Mouse (Mus musculus): ENCODE results near the gene Tmem107. TPM values are rescaled to one million over a fixed set of nuclear protein-coding genes. Genes with fewer than 3 reads are reported as not detected.
A peak's percentile ranks its signal among the peaks of the same experiment; 100 is the strongest.

The Tmem107 gene
- polyA plus RNA-seq (2012; rRNA removed), result 13.4 and 15.8 TPM in 2 replicates

GRCm38 (mm10) chr11:69070590-69071222, at the start of gene Tmem107:
Gene Tmem107, plus strand, starts transcription at chr11:69070806.
- H3K4me3 ChIP-seq (replicated peaks; ENCODE audit: insufficient read depth, low read depth, low read length), result peak within 1 kb of the TSS; percentile 69
- TF ChIP-seq CTCF (IDR thresholded peaks at IDR 0.05; ENCODE audit: borderline replicate concordance, insufficient read depth, low read depth, low read length), result no peak
- peak; percentile 96 for TF ChIP-seq POLR2A (IDR thresholded peaks at IDR 0.05; ENCODE audit: borderline replicate concordance, insufficient read depth, low read length)
- peak; percentile 95 to 96 for DNase-seq
- H3K27me3 ChIP-seq (ENCODE audit: control insufficient read depth, insufficient read depth, low read length), result no peaks in the 10 kb centered on the region
- WGBS, result under 1% methylated on average over 47 of the region's 47 CpGs
- H3K4me1 ChIP-seq (ENCODE audit: control insufficient read depth, insufficient read depth, low read length), result no peaks in the 10 kb centered on the region; the same call in 1 of the 2 replicates
- H3K27ac ChIP-seq (ENCODE audit: insufficient read depth, low read length), result peak within 1 kb of the TSS; percentile 76

- 93% methylated on average over 3 of the region's 3 CpGs for WGBS
- no peak overlapping the region for H3K27ac ChIP-seq (ENCODE audit: insufficient read depth, low read length)
- no peaks in the 10 kb centered on the region for H3K27me3 ChIP-seq (ENCODE audit: control insufficient read depth, insufficient read depth, low read length)
- H3K4me1 ChIP-seq (ENCODE audit: control insufficient read depth, insufficient read depth, low read length), result no peaks in the 10 kb centered on the region
- H3K4me3 ChIP-seq (replicated peaks; ENCODE audit: insufficient read depth, low read depth, low read length), result no peak overlapping the region
- no peak for DNase-seq
- TF ChIP-seq POLR2A (IDR thresholded peaks at IDR 0.05; ENCODE audit: borderline replicate concordance, insufficient read depth, low read length) (no peak), CTCF (IDR thresholded peaks at IDR 0.05; ENCODE audit: borderline replicate concordance, insufficient read depth, low read depth, low read length) (no peak)
These were observed 44.0 kb upstream of the Tmem107 start for GRCm38 (mm10) chr11:69026562-69026961.

- Histone ChIP-seq H3K4me3 (replicated peaks; ENCODE audit: insufficient read depth, low read depth, low read length) (no peak overlapping the region), H3K27ac (ENCODE audit: insufficient read depth, low read length) (no peak overlapping the region), H3K27me3 (ENCODE audit: control insufficient read depth, insufficient read depth, low read length) (no peaks in the 10 kb centered on the region), H3K4me1 (ENCODE audit: control insufficient read depth, insufficient read depth, low read length) (no peaks in the 10 kb centered on the region)
- TF ChIP-seq CTCF (IDR thresholded peaks at IDR 0.05; ENCODE audit: borderline replicate concordance, insufficient read depth, low read depth, low read length), result peak; percentile 46
- TF ChIP-seq POLR2A (IDR thresholded peaks at IDR 0.05; ENCODE audit: borderline replicate concordance, insufficient read depth, low read length), result no peak
- 46% methylated on average over 2 of the region's 2 CpGs for WGBS
- no peak for DNase-seq
These were observed 41.8 kb upstream of the Tmem107 start for GRCm38 (mm10) chr11:69028805-69029204.

- no peak overlapping the region for H3K4me3 ChIP-seq (replicated peaks; ENCODE audit: insufficient read depth, low read depth, low read length)
- DNase-seq, result no peak
- 85% methylated on average over 9 of the region's 9 CpGs for WGBS
- TF ChIP-seq CTCF (IDR thresholded peaks at IDR 0.05; ENCODE audit: borderline replicate concordance, insufficient read depth, low read depth, low read length), result no peak
- no peak for TF ChIP-seq POLR2A (IDR thresholded peaks at IDR 0.05; ENCODE audit: borderline replicate concordance, insufficient read depth, low read length)
- H3K27me3 ChIP-seq (ENCODE audit: control insufficient read depth, insufficient read depth, low read length), result no peaks in the 10 kb centered on the region
- H3K27ac ChIP-seq (ENCODE audit: insufficient read depth, low read length), result no peak overlapping the region
- peaks cover 3% of the 10 kb centered on the region for H3K4me1 ChIP-seq (ENCODE audit: control insufficient read depth, insufficient read depth, low read length)
These were observed 37.1 kb upstream of the Tmem107 start for GRCm38 (mm10) chr11:69033552-69033951.

- TF ChIP-seq CTCF (IDR thresholded peaks at IDR 0.05; ENCODE audit: borderline replicate concordance, insufficient read depth, low read depth, low read length) (no peak), POLR2A (IDR thresholded peaks at IDR 0.05; ENCODE audit: borderline replicate concordance, insufficient read depth, low read length) (no peak)
- no peaks in the 10 kb centered on the region for H3K27me3 ChIP-seq (ENCODE audit: control insufficient read depth, insufficient read depth, low read length)
- H3K27ac ChIP-seq (ENCODE audit: insufficient read depth, low read length), result no peak overlapping the region
- no peak overlapping the region for H3K4me3 ChIP-seq (replicated peaks; ENCODE audit: insufficient read depth, low read depth, low read length)
- DNase-seq, result no peak
- WGBS, result 95% methylated on average over 3 of the region's 3 CpGs
- H3K4me1 ChIP-seq (ENCODE audit: control insufficient read depth, insufficient read depth, low read length), result peaks cover 3% of the 10 kb centered on the region
These were observed 36.0 kb upstream of the Tmem107 start for GRCm38 (mm10) chr11:69034585-69034984.

GRCm38 (mm10) chr11:69035411-69035810, 35.2 kb upstream of the Tmem107 start:
- WGBS, result 83% methylated on average over 9 of the region's 9 CpGs

GRCm38 (mm10) chr11:69035849-69036248, 34.8 kb upstream of the Tmem107 start:
- TF ChIP-seq POLR2A (IDR thresholded peaks at IDR 0.05; ENCODE audit: borderline replicate concordance, insufficient read depth, low read length) (no peak; the same call in 1 of the 2 replicates), CTCF (IDR thresholded peaks at IDR 0.05; ENCODE audit: borderline replicate concordance, insufficient read depth, low read depth, low read length) (peak; percentile 80)

More at GRCm38 (mm10) chr11:69035411-69035810, 35.2 kb upstream of the Tmem107 start:
- TF ChIP-seq CTCF (IDR thresholded peaks at IDR 0.05; ENCODE audit: borderline replicate concordance, insufficient read depth, low read depth, low read length) (no peak), POLR2A (IDR thresholded peaks at IDR 0.05; ENCODE audit: borderline replicate concordance, insufficient read depth, low read length) (no peak)
- Histone ChIP-seq H3K4me3 (replicated peaks; ENCODE audit: insufficient read depth, low read depth, low read length) (peak overlapping the region; percentile 19), H3K27ac (ENCODE audit: insufficient read depth, low read length) (no peak overlapping the region), H3K27me3 (ENCODE audit: control insufficient read depth, insufficient read depth, low read length) (no peaks in the 10 kb centered on the region), H3K4me1 (ENCODE audit: control insufficient read depth, insufficient read depth, low read length) (peaks cover 3% of the 10 kb centered on the region)
- DNase-seq, result no peak

More at GRCm38 (mm10) chr11:69035849-69036248, 34.8 kb upstream of the Tmem107 start:
- Histone ChIP-seq H3K27ac (ENCODE audit: insufficient read depth, low read length) (no peak overlapping the region), H3K4me3 (replicated peaks; ENCODE audit: insufficient read depth, low read depth, low read length) (peak overlapping the region; percentile 55), H3K4me1 (ENCODE audit: control insufficient read depth, insufficient read depth, low read length) (peaks cover 3% of the 10 kb centered on the region), H3K27me3 (ENCODE audit: control insufficient read depth, insufficient read depth, low read length) (no peaks in the 10 kb centered on the region)
- 1% methylated on average over 8 of the region's 8 CpGs for WGBS
- peak; percentile 91 to 94 for DNase-seq

Measured in cerebellum, adult 2 months (tissue).